Mouse (Mus musculus) heart, embryonic 12.5 days (tissue): ENCODE measurements around the gene Tm9sf3. TPM values are rescaled to one million over a fixed set of nuclear protein-coding genes. Genes with fewer than 3 reads are reported as not detected.
A peak's percentile ranks its signal among the peaks of the same experiment; 100 is the strongest.

Source experiments
- ATAC-seq: fragments of 200-750 bp; cut with Nextera tagmentation; 2 replicates; pipeline ENCODE4 v1.8.0; 2017; ENCODE audit warnings: moderate TSS enrichment, moderate library complexity; ENCODE audit not compliant: insufficient number of reproducible peaks, low FRiP score
- H3K27ac ChIP-seq: fragments of 300-500 bp; sonication (generic); 2 replicates; pipeline ENCODE4 v1.5.1; 2016; ENCODE audit warnings: mild to moderate bottlenecking, moderate library complexity; ENCODE audit not compliant: poor library complexity, severe bottlenecking
- H3K27me3 ChIP-seq: fragments of 300-500 bp; sonication (generic); replicated peaks from 2 replicates; pipeline ENCODE4 v1.6.1; 2016; ENCODE audit warnings: mild to moderate bottlenecking, moderate library complexity
- H3K36me3 ChIP-seq: fragments of 300-500 bp; sonication (generic); 2 replicates; pipeline ENCODE4 v1.6.1; 2016; ENCODE audit warnings: mild to moderate bottlenecking, moderate library complexity
- H3K4me1 ChIP-seq: fragments of 300-500 bp; sonication (generic); replicated peaks from 2 replicates; pipeline ENCODE4 v1.6.1; 2016; ENCODE audit warnings: mild to moderate bottlenecking
- H3K4me2 ChIP-seq: fragments of 300-500 bp; sonication (generic); 2 replicates; pipeline ENCODE4 v1.6.1; 2016; ENCODE audit warnings: mild to moderate bottlenecking, moderate library complexity
- H3K4me3 ChIP-seq: fragments of 300-500 bp; sonication (generic); 2 replicates; pipeline ENCODE4 v1.5.1; 2016; ENCODE audit warnings: mild to moderate bottlenecking
- H3K9ac ChIP-seq: fragments of 300-500 bp; sonication (generic); 2 replicates; pipeline ENCODE4 v1.6.1; 2016; ENCODE audit warnings: mild to moderate bottlenecking, moderate library complexity
- H3K9me3 ChIP-seq: fragments of 300-500 bp; sonication (generic); replicated peaks from 2 replicates; pipeline ENCODE4 v1.6.1; 2016; ENCODE audit warnings: mild to moderate bottlenecking, moderate library complexity
- WGBS: fragments of 180-500 bp; shearing (Covaris S2); methylation state at CpG from one replicate; pipeline ENCODE4 v1.1.7; 2016; 5-methylcytosine and 5-hydroxymethylcytosine counted together
- polyA plus RNA-seq: library from polyadenylated mRNA; unstranded; fragments of >200 nt; fragmentation: Nextera tagmentation; extraction: Ambion mirVana; gene quantifications from 2 replicates; pipeline ENCODE4 v1.2.1, GENCODE M21; 2016

The Tm9sf3 gene
- polyA plus RNA-seq, 1 experiment from 2014 or later = 140 TPM

DNA sequence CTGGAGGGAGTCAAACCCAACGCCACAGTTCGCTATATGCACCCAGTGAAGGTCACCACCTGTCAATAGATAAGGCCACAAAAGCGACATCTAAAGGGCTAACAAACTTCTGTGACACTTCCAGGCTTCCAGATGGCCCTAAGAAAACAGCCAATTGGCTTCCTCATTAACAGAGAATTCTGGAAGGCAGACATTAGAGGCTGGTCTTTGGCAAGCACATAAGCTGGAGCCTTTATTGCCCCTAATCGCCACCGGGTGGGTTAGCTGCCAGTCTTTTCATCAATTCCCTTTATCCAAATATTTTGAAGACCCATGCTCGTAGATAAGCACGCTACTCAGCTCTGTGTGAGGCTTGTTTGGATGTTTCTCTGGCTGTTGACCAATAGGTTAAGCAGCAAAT, 55.5 kb downstream of the Tm9sf3 start:
- 24% methylated on average over 7 of the region's 7 CpGs for WGBS
- peaks cover 56% of the 10 kb centered on the region for H3K27me3 ChIP-seq
- ATAC-seq = no peak

DNA sequence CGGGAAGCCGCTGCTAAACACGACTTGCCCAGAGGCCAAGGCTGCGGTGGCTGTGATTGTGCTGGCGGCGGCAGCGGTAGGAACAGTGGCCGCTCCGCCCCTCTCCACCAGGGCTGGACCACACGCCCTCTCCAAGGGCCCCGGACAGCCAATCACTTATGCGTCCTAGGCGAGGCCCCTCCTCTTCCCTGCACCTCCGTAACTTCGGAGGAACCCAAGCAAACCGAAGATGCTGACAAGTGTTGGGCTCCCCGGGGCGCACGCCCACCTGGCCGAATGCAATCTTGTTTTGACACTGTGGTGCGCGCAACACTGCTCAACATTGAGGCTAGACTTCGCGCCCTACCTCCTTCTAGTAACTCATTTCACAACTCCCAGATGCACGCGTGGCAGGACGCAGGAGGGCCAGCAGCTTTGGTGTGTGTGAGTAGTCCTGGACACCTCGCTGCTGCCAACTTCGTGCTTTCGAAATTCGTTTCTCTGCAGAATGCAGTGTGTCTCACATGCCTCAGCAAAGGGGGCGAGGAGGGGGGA, 56.9 kb downstream of the Tm9sf3 start, which contains the start of gene Tll2:
Tll2 (minus strand) TSS at position 25 of the 534 bp plus-strand sequence.
- WGBS = 2% methylated on average over 32 of the region's 32 CpGs
- Histone ChIP-seq H3K27me3 (peaks cover 68% of the 10 kb centered on the region), H3K9me3 (no peaks in the 10 kb centered on the region), H3K9ac (peak within 1 kb of the TSS; percentile 68), H3K36me3 (peaks cover 10% of the 10 kb centered on the region), H3K4me1 (peaks cover 16% of the 10 kb centered on the region), H3K4me2 (peak within 1 kb of the TSS; percentile 99), H3K4me3 (peak within 1 kb of the TSS; percentile 54), H3K27ac (no peak within 1 kb of the TSS)
- peak; percentile 88 for ATAC-seq

More for the DNA sequence above, 55.5 kb downstream of the Tm9sf3 start:
- H3K4me3 ChIP-seq = no peak overlapping the region
- peaks cover 16% of the 10 kb centered on the region for H3K4me1 ChIP-seq
- no peak overlapping the region for H3K27ac ChIP-seq
- H3K9ac ChIP-seq = no peak overlapping the region
- no peaks in the 10 kb centered on the region for H3K9me3 ChIP-seq
- peaks cover 20% of the 10 kb centered on the region for H3K36me3 ChIP-seq
- H3K4me2 ChIP-seq = no peak overlapping the region

DNA sequence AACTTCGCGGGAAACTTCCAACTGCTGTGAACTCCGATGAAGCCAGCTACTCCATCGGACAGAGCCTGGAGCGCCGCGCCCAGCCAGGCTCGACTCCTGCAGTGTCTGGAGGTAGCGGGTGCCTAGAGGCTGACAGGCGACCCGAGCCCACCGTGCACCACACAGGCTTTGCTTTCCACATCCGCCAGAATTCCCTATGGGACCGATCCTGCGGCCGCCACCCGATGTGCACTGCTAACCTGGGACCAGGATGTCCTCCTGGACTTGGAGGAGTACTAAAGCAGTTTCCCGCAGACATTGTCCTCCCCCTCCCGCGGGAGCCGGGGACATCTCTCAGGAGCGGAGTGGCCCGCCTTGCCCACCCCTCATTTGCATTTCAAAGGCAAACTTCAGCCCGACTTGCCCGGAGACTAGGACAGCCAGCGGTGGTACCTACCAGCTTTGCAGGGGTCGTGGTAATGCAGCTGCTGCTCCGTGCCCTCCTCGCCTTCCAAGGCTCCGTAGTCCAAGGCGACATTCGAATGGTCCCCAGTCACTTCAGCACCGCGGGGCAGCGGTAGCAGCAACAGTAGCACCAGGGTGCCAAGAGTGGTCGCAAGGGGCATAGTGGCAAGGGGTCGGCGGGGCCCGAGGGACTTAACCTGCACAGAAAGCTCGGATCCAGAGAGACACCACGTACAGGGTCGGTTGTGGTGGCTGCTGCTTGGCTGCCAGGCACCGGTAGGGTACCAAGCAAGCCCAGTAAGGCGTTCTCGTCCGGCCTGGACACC, 57.6 kb downstream of the Tm9sf3 start:
- WGBS = under 1% methylated on average over 46 of the region's 46 CpGs
- Histone ChIP-seq H3K9me3 (no peaks in the 10 kb centered on the region), H3K27me3 (peaks cover 68% of the 10 kb centered on the region), H3K27ac (no peak overlapping the region), H3K4me3 (peak overlapping the region; percentile 54), H3K4me2 (peak overlapping the region; percentile 99), H3K9ac (peak overlapping the region; percentile 68), H3K36me3 (peaks cover 8% of the 10 kb centered on the region), H3K4me1 (peaks cover 16% of the 10 kb centered on the region)
- peak; percentile 24; the same call in 1 of the 2 replicates for ATAC-seq

GRCm38 (mm10) chr19:41204159-41205081, 59.4 kb downstream of the Tm9sf3 start:
- Histone ChIP-seq H3K4me2 (no peak overlapping the region), H3K27ac (no peak overlapping the region), H3K9me3 (no peaks in the 10 kb centered on the region), H3K27me3 (peaks cover 65% of the 10 kb centered on the region), H3K4me1 (peaks cover 16% of the 10 kb centered on the region), H3K4me3 (no peak overlapping the region), H3K36me3 (no peaks in the 10 kb centered on the region), H3K9ac (no peak overlapping the region)
- no peak for ATAC-seq
- WGBS = 58% methylated on average over 11 of the region's 11 CpGs

DNA sequence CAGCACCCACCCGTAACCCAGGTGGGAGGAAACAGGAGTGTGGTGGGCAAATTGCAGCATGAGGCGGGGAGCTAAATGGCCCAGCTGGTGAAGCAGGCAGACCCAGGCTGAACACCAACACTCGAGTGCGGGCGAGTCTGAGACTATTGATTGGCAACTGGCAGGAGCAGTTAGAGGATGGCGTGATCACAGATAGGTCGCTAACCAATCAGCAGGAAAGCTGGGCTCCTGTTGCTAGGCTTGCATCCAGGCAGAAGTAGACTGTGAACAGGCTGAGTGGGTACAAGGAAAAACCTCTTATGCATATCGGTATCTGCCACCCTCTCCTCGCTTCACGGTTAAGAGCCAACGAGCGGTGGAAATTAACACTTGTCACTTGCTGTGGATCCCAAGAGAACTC, 66.2 kb downstream of the Tm9sf3 start:
- no peak for ATAC-seq
- Histone ChIP-seq H3K4me1 (no peaks in the 10 kb centered on the region), H3K9ac (no peak overlapping the region), H3K9me3 (no peaks in the 10 kb centered on the region), H3K4me3 (no peak overlapping the region), H3K27me3 (peaks cover 13% of the 10 kb centered on the region), H3K4me2 (no peak overlapping the region), H3K36me3 (no peaks in the 10 kb centered on the region), H3K27ac (no peak overlapping the region)
- WGBS = 73% methylated on average over 12 of the region's 12 CpGs

DNA sequence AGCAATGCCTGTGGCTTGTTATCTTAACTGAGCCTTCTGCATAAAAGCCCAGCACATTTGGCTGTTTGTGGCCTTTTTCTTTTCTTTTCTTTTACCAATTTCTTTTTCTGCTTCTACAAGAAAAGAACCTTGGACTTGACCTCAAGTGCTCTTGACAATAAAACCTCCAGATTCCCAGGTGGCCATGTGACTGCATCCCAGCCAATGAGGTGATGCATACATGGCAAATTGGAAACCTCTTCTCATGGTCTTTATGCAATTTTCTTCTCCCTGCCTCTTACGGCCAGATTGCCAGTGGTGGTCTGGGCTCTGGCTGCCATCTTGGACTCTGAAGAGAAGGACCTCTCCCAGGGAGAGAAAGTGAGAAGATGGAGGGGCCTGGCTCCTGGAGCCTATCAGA, 70.4 kb downstream of the Tm9sf3 start:
- no peak for ATAC-seq
- WGBS = 82% methylated on average over 1 of the region's 1 CpGs
- H3K27ac ChIP-seq = no peak overlapping the region

DNA sequence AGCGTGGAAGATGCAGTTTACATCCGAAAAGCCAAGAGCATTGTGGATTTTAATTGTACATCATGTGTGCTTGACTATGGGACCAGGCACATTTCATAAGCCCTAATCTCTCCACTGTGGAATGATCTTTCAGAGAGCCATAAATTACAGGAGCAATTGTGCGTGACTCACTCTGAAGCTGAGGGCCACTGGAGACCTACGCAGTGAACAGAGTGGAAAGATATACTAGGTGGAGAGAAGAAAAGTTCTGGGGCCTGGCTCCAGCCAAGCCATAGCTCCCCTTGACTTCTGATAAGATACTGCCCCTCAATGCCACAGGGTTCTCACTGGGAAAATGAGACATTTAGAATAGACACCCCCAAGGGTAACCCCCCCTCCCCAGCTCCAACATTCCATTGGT, 70.8 kb downstream of the Tm9sf3 start:
- Histone ChIP-seq H3K36me3 (no peaks in the 10 kb centered on the region), H3K9ac (no peak overlapping the region), H3K9me3 (no peaks in the 10 kb centered on the region), H3K4me1 (no peaks in the 10 kb centered on the region), H3K4me3 (no peak overlapping the region), H3K27ac (no peak overlapping the region), H3K4me2 (no peak overlapping the region), H3K27me3 (0 out of 2 replicates have a peak, but pooled peaks cover 5% of the 10 kb centered on the region)
- no peak for ATAC-seq
- WGBS = 71% methylated on average over 4 of the region's 4 CpGs

More for the DNA sequence above, 70.4 kb downstream of the Tm9sf3 start:
- Histone ChIP-seq H3K4me3 (no peak overlapping the region), H3K36me3 (no peaks in the 10 kb centered on the region), H3K9ac (no peak overlapping the region), H3K4me2 (no peak overlapping the region), H3K27me3 (0 out of 2 replicates have a peak, but pooled peaks cover 5% of the 10 kb centered on the region), H3K4me1 (no peaks in the 10 kb centered on the region), H3K9me3 (no peaks in the 10 kb centered on the region)

GRCm38 (mm10) chr19:41191724-41192123, 72.1 kb downstream of the Tm9sf3 start:
- Histone ChIP-seq H3K27ac (no peak overlapping the region), H3K9ac (no peak overlapping the region), H3K9me3 (no peaks in the 10 kb centered on the region), H3K4me1 (no peaks in the 10 kb centered on the region), H3K4me2 (no peak overlapping the region), H3K36me3 (no peaks in the 10 kb centered on the region), H3K27me3 (0 out of 2 replicates have a peak, but pooled peaks cover 5% of the 10 kb centered on the region), H3K4me3 (no peak overlapping the region)
- no peak for ATAC-seq
- WGBS = 81% methylated on average over 9 of the region's 9 CpGs

GRCm38 (mm10) chr19:41190876-41191434, 72.8 kb downstream of the Tm9sf3 start:
- no peak for ATAC-seq
- 70% methylated on average over 6 of the region's 6 CpGs for WGBS
- no peaks in the 10 kb centered on the region for H3K9me3 ChIP-seq
- no peak overlapping the region for H3K27ac ChIP-seq
- no peak overlapping the region for H3K4me3 ChIP-seq
- no peak overlapping the region for H3K4me2 ChIP-seq
- no peaks in the 10 kb centered on the region for H3K4me1 ChIP-seq
- H3K36me3 ChIP-seq = no peaks in the 10 kb centered on the region
- no peak overlapping the region for H3K9ac ChIP-seq
- H3K27me3 ChIP-seq = 0 out of 2 replicates have a peak, but pooled peaks cover under 1% of the 10 kb centered on the region

GRCm38 (mm10) chr19:41177331-41177730, 86.5 kb downstream of the Tm9sf3 start:
- 0 out of 2 replicates have a peak, but pooled peaks cover 5% of the 10 kb centered on the region for H3K27me3 ChIP-seq
- no peak overlapping the region for H3K27ac ChIP-seq
- H3K4me3 ChIP-seq = no peak overlapping the region
- WGBS = 42% methylated on average over 6 of the region's 6 CpGs
- H3K4me2 ChIP-seq = no peak overlapping the region
- ATAC-seq = no peak
- H3K4me1 ChIP-seq = no peaks in the 10 kb centered on the region
- no peak overlapping the region for H3K9ac ChIP-seq
- no peaks in the 10 kb centered on the region for H3K9me3 ChIP-seq
- no peaks in the 10 kb centered on the region for H3K36me3 ChIP-seq
